Mouse (Mus musculus): ENCODE measurements around the gene Magi1.

Magi1 gene

DNA sequence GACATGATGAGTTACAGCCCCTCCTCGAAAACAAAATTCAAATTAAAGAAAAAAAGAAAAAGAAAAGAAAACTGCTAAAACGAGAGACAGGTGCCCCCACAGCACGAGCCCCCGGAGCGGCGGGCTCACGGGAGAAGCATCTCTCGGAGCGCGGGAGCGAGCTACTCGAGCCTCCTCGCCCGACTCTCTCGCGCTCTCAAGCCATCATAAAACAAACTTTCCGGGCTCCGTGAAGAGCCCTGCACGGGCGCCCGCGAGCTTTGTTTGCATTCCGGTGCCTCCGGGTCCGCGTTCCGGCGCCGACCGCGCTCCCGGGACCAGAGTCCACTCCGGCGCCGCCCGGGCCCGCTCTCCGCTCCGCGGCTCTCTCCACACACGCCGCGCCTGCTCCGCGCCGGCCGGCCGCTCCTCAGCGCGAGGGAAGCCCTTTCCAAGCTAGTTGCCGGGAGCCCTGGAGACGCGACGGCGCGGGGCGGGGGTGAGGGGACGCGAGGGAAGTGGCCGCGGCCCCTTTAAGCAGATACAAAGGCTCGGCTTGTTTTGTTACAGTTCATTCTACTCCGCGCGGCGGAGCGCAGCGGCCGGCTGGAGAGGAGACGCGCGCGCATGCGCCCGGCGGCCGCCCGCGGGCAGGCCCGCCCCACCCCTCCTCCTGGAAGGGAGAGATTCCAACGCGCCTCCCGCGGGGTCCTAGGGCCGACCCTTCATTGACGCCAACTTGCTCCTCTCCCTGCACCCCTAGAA, at the start of gene Magi1:
Magi1 (minus strand) TSS at position 600 of the 744 bp plus-strand sequence.
- peak; percentile 83 for DNase-seq (ENCODE audit: low spot score)

DNA sequence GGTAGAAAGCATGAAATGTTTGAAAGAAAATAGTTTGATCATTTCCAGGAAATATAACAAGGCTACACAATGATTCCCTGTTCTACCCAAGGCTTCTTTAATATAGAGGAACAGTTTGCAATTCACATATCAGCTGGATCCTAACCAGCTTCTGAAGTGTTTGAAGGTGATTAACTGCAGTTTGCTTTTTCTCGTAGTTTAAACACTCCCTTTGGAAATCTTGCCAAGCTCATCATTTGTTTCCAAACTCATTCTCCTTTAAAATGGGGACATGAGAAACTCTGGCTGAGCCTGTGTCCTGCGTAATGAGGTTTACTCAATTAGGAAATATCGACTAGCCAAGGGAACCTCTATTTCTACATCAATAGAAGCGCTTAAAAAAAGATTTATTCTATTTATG, 43.4 kb upstream of the Magi1 start:
- DNase-seq (ENCODE audit: low spot score) = no peak

- DNase-seq (ENCODE audit: low spot score) = no peak
Measured at GRCm38 (mm10) chr6:94316886-94317285, 33.2 kb upstream of the Magi1 start.

GRCm38 (mm10) chr6:94312285-94312684, 28.6 kb upstream of the Magi1 start:
- DNase-seq (ENCODE audit: low spot score) = no peak

GRCm38 (mm10) chr6:94308498-94308897, 24.8 kb upstream of the Magi1 start:
- DNase-seq (ENCODE audit: low spot score) = no peak

DNA sequence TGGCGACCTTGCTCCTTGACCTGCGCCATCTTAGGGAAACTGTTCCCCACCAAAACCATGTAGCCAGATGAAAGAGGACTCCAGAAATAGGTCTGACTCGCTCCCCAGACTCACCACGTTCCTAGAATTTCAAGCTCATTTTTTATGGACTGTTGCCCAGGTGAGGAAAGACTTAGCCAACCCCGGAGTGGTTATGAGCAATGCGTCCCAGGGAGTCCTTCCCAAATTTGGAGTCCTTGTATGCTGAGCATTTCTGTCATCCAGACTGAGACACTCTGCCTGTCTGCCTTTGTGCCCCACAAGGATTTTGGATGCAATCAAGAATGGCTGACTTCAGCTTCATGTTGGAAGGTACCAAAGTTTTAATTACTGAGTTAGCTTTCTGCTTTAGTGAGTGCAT, 19.8 kb upstream of the Magi1 start:
- no peak for DNase-seq (ENCODE audit: low spot score)

DNA sequence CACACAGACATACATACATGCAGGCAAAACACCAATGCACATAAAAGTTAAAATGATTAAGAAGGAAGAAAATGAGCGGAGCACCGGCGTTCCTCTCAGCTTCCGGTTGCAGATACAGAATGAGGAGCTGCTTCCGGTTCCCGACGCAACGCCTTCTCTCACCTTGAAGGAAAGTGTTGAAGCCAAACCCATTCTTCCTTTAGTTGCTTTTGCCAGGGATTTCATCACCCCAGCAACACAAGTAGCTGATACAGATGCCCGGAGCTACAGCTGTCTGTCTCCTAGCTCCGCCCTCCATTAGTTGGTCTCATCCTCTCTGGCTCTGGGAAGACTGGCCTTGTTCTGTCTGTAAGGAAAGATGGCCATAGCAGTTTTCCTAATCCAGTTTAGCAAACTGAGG, 18.1 kb upstream of the Magi1 start:
- DNase-seq (ENCODE audit: low spot score) = no peak

GRCm38 (mm10) chr6:94300562-94300961, 16.8 kb upstream of the Magi1 start:
- no peak for DNase-seq (ENCODE audit: low spot score)

- no peak for DNase-seq (ENCODE audit: low spot score)
Measured at GRCm38 (mm10) chr6:94287387-94287786, 3.7 kb upstream of the Magi1 start.

DNA sequence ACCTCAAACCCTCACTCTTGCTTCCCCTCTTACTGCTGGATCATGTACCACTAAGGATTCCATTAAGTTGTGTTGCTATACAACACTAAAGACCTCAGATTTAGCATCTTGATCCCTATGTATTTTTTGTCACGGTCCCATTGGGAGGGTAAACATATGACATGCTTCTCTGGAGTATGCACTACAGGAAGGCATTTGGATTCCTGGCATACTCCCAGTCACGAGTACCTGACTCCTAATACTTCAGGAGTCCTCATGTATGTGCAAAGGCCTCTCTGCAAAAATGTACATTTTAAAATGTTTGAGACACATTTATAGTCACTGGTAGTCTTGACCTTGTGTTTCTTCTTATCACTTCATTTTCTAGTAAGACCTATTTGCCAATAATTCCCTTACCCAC, 2.8 kb upstream of the Magi1 start:
- no peak for DNase-seq (ENCODE audit: low spot score)

DNA sequence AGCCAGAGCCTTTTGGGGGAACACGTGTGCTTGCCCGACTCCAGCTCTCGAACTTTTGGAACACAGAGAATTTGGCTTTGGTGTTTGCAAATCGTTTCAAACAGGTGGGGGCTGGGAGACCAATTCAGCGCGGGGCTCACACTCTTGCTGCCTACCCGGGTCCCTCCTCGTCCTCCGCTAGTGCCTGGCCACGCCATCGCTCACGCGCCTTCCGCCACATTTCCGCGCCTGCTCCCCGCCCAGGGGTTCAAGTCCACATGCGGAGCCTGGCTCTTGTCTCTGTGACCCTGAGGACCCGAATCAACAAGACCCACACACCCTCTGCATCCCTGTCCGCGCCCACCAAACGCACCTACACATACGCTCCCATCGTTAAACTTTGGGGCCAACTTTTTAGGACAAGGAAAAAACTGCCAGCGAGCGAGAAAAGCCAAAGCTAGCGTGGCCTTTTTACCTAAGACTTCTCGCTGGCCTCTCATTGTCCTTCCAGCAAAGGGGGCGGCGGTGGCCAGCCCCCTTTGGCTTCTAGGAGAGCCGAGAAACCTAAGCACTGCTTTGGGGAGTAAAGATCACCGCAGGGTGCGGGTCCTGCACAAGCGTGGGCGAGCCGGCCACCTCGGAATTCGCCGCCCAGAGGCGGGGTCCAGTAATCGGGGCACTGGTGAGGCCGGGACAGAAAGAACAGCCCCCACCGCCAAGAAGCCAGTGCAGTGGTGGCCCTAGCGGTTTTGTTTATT, 540 bp upstream of the Magi1 start:
- peak; percentile 17 for DNase-seq (ENCODE audit: low spot score)

DNA sequence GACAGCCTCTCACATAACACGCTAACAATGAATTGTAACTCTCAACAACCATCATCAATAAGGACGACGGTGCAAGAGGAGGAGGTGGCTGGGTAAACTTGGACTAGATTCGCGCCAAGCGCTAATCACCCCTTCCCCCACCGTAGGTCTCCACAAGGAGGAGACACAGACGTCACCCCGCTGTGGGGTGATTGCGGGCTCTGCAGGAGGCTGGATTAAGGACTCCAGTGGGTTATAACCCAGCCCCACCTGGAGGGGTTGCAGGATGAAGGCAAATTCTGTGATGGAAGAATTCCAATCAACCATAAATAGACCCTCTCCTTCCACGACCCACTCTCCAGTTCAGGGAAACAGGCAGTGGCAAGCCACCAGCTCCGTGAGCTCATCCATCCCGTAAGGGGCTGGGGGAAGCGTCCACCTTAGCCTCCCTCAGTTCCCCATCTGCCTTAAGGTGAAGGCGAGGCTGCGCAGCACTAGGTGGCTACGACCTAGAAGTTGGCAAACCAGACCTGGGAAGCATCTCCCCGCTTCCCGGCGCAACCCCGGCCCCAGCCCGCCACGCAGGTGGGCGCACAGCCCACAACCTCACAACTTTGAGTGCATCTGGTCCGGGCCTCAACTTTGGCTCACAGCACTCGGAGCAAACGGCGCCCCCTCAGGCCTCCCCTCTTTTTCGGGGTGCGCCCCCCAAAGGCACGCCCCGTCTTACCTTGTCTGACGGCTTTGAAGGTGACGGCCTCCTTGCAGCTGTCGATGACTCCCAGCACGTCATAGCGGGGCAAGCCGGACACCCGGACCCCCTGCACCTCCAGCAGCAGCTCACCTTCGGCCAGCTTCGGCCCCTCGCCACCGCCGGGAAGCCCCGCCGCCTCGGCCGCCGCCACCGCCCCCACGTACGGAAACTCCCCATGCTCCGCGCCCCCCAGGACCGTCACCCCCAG, 1.1 kb downstream of the Magi1 start:
- no peak for DNase-seq (ENCODE audit: low spot score)

GRCm38 (mm10) chr6:94281606-94282280, 2.0 kb downstream of the Magi1 start:
- no peak for DNase-seq (ENCODE audit: low spot score)

DNA sequence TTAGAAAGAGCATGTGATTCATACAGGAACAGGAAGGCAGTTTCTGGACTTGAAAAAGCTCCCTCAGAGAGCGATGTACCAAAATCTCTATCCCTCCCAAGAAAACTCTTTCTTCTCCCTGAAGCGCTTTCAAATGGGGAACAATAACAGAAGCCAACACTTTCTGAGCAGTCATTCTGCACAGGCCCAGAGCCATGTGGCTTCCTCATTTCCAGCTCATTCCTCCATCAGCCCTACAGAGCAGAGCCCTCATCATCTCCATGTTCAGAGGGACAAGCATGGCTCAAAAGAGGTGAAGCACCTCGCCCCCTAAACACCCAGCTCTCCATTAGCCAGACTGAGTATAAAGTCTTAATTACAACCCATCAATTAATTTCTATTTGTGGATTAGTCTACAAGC, 9.8 kb downstream of the Magi1 start:
- DNase-seq (ENCODE audit: low spot score) = no peak

DNA sequence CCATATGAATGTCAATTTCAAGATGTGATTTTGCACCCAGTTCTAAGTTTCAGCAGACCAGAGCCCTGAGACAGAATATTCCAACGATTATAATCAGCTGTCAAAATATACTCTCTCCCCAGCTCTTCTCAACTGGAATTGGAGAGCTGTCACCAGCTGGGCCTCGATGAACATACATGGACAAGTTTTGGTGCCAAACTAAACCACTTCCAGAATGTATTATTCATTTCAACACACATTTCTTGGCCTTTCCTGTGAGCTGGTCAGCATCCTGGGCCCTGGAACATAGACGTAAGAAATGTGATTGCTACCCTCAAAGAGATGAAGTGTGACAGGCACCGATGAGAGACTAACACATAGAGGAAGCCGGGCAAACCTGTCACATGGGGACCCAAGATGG, 13.7 kb downstream of the Magi1 start:
- no peak for DNase-seq (ENCODE audit: low spot score)

DNA sequence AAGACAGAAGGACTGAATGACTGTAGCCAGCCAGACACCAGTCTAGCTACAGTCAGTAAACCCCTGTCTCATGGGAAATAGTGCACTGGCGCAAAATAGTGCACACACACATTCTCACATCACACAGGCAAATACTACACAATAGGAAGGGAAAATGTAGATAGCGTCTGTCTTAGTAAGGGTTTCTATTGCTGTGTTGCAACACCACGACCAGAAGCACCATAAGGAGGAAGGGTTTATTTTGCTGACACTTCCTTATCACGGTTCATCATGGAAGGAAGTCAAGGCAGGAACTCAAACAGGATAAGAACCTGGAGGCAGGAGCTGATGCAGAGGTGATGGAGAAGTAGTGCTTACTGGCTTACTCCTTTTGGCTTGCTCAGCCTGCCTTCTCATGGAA, 14.5 kb downstream of the Magi1 start:
- no peak for DNase-seq (ENCODE audit: low spot score)

GRCm38 (mm10) chr6:94265244-94265935, 18.3 kb downstream of the Magi1 start:
- DNase-seq (ENCODE audit: low spot score) = no peak

- DNase-seq (ENCODE audit: low spot score) = no peak
Measured at GRCm38 (mm10) chr6:94264183-94264941, 19.4 kb downstream of the Magi1 start.

- no peak for DNase-seq (ENCODE audit: low spot score)
Measured at GRCm38 (mm10) chr6:94260831-94261230, 22.9 kb downstream of the Magi1 start.

- DNase-seq (ENCODE audit: low spot score) = no peak
Measured at GRCm38 (mm10) chr6:94259981-94260380, 23.7 kb downstream of the Magi1 start.

GRCm38 (mm10) chr6:94257831-94258173, 25.9 kb downstream of the Magi1 start:
- DNase-seq (ENCODE audit: low spot score) = no peak

Data from ovary, postnatal 10 days (tissue).